Mouse (Mus musculus): Measurements from ENCODE around the gene Gm9945. TPM values are rescaled to one million over a fixed set of nuclear protein-coding genes. Genes with fewer than 3 reads are reported as not detected.
A peak's percentile ranks its signal among the peaks of the same experiment; 100 is the strongest.

Gene Gm9945
- polyA plus RNA-seq (2015; fragmentation: Nextera tagmentation; extraction: Ambion mirVana), result not detected in 2 replicates

GRCm38 (mm10) chr11:53479783-53480301, at the start of gene Gm9945, which contains the start of gene Sowaha:
Gene Gm9945 (plus strand): TSS chr11:53480166.
Gene Sowaha (minus strand): TSS chr11:53480274.
- no peak within 1 kb of the TSS for H3K9ac ChIP-seq (replicated peaks; ENCODE audit: low read depth)
- H3K27me3 ChIP-seq (replicated peaks; ENCODE audit: insufficient read depth, low read length), result peaks cover 40% of the 10 kb centered on the region
- WGBS, result 3% methylated on average over 40 of the region's 40 CpGs

GRCm38 (mm10) chr11:53430300-53430669, 49.7 kb upstream of the Gm9945 start:
- DNase-seq (ENCODE audit: low spot score) (no peak), ATAC-seq (peak; percentile 33)
- Histone ChIP-seq H3K4me2 (replicated peaks; ENCODE audit: low read depth, low read length) (peak overlapping the region; percentile 65), H3K36me3 (ENCODE audit: insufficient read depth, low read length) (no peaks in the 10 kb centered on the region), H3K27ac (ENCODE audit: low read length) (peak overlapping the region; percentile 86), H3K27me3 (replicated peaks; ENCODE audit: insufficient read depth, low read length) (no peaks in the 10 kb centered on the region), H3K9ac (replicated peaks; ENCODE audit: low read depth) (peak overlapping the region; percentile 82), H3K9me3 (ENCODE audit: low read length) (no peaks in the 10 kb centered on the region), H3K4me3 (ENCODE audit: low read depth, low read length) (peak overlapping the region; percentile 71), H3K4me1 (ENCODE audit: insufficient read depth, low read depth, low read length) (0 out of 2 replicates have a peak, but pooled peaks cover 4% of the 10 kb centered on the region)
- under 1% methylated on average over 34 of the region's 34 CpGs for WGBS
- no peak for TF ChIP-seq CTCF (IDR thresholded peaks at IDR 0.05)
- TF ChIP-seq EP300 (IDR thresholded peaks at IDR 0.05), result no peak

More at GRCm38 (mm10) chr11:53479783-53480301, at the start of gene Gm9945, which contains the start of gene Sowaha:
- TF ChIP-seq EP300 (IDR thresholded peaks at IDR 0.05), result no peak
- peak; percentile 38 for TF ChIP-seq CTCF (IDR thresholded peaks at IDR 0.05)
- Histone ChIP-seq H3K9me3 (ENCODE audit: low read length) (no peaks in the 10 kb centered on the region), H3K4me3 (ENCODE audit: low read depth, low read length) (peak within 1 kb of the TSS; percentile 38), H3K27ac (ENCODE audit: low read length) (no peak within 1 kb of the TSS), H3K36me3 (ENCODE audit: insufficient read depth, low read length) (no peaks in the 10 kb centered on the region), H3K4me2 (replicated peaks; ENCODE audit: low read depth, low read length) (peak within 1 kb of the TSS; percentile 69), H3K4me1 (ENCODE audit: insufficient read depth, low read depth, low read length) (no peaks in the 10 kb centered on the region; the same call in 1 of the 2 replicates)
- DNase-seq (ENCODE audit: low spot score) (peak; percentile 64), ATAC-seq (peak; percentile 70)

GRCm38 (mm10) chr11:53430670-53431346, 49.2 kb upstream of the Gm9945 start, which contains the start of the genes Uqcrq and Gdf9:
Gene Uqcrq (minus strand): TSS chr11:53430831.
Gene Gdf9 (plus strand): TSS chr11:53431023.
- no peak for TF ChIP-seq CTCF (IDR thresholded peaks at IDR 0.05)
- peak; percentile 81 for TF ChIP-seq EP300 (IDR thresholded peaks at IDR 0.05)

GRCm38 (mm10) chr11:53431347-53432056, 48.5 kb upstream of the Gm9945 start:
- DNase-seq (ENCODE audit: low spot score) (peak; percentile 65), ATAC-seq (peak; percentile 25)
- Histone ChIP-seq H3K9ac (replicated peaks; ENCODE audit: low read depth) (peak overlapping the region; percentile 19; the same call in 1 of the 2 replicates), H3K4me3 (ENCODE audit: low read depth, low read length) (peak overlapping the region; percentile 71), H3K9me3 (ENCODE audit: low read length) (no peaks in the 10 kb centered on the region), H3K27me3 (replicated peaks; ENCODE audit: insufficient read depth, low read length) (no peaks in the 10 kb centered on the region), H3K36me3 (ENCODE audit: insufficient read depth, low read length) (no peaks in the 10 kb centered on the region), H3K27ac (ENCODE audit: low read length) (peak overlapping the region; percentile 86), H3K4me2 (replicated peaks; ENCODE audit: low read depth, low read length) (peak overlapping the region; percentile 65), H3K4me1 (ENCODE audit: insufficient read depth, low read depth, low read length) (0 out of 2 replicates have a peak, but pooled peaks cover 4% of the 10 kb centered on the region)
- WGBS, result 11% methylated on average over 9 of the region's 9 CpGs
- no peak for TF ChIP-seq CTCF (IDR thresholded peaks at IDR 0.05)
- TF ChIP-seq EP300 (IDR thresholded peaks at IDR 0.05), result 0 out of 2 replicates have a peak, but pooled peaks have one; percentile 5

More at GRCm38 (mm10) chr11:53430670-53431346, 49.2 kb upstream of the Gm9945 start, which contains the start of the genes Uqcrq and Gdf9:
- Histone ChIP-seq H3K4me1 (ENCODE audit: insufficient read depth, low read depth, low read length) (0 out of 2 replicates have a peak, but pooled peaks cover 4% of the 10 kb centered on the region), H3K4me3 (ENCODE audit: low read depth, low read length) (peak within 1 kb of the TSS; percentile 71), H3K4me2 (replicated peaks; ENCODE audit: low read depth, low read length) (peak within 1 kb of the TSS; percentile 65), H3K36me3 (ENCODE audit: insufficient read depth, low read length) (no peaks in the 10 kb centered on the region), H3K27ac (ENCODE audit: low read length) (peak within 1 kb of the TSS; percentile 86), H3K27me3 (replicated peaks; ENCODE audit: insufficient read depth, low read length) (no peaks in the 10 kb centered on the region), H3K9ac (replicated peaks; ENCODE audit: low read depth) (peak within 1 kb of the TSS; percentile 82), H3K9me3 (ENCODE audit: low read length) (no peaks in the 10 kb centered on the region)
- 1% methylated on average over 43 of the region's 44 CpGs for WGBS
- ATAC-seq (peak; percentile 95), DNase-seq (ENCODE audit: low spot score) (peak; percentile 100)

DNA sequence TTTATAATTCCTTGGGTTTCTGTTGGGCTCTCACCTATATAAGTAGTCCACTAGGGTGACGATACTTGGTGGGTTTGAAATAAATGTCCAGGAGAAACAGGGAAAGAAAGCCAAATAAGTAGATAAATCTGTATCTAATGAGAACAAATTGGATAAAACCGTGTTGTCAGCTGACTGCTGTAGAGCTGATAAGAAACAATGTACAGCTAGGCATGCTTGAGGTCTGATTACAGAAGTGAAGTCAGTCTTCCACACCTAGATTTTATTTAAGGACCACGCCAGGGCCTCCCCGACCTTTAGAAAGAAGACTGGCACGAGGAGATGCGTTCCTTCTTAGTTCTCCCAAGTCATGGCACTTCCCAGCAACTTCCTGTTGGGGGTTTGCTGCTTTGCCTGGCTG, 46.9 kb upstream of the Gm9945 start:
- Histone ChIP-seq H3K9ac (replicated peaks; ENCODE audit: low read depth) (no peak overlapping the region), H3K4me2 (replicated peaks; ENCODE audit: low read depth, low read length) (no peak overlapping the region), H3K4me1 (ENCODE audit: insufficient read depth, low read depth, low read length) (0 out of 2 replicates have a peak, but pooled peaks cover 4% of the 10 kb centered on the region), H3K27ac (ENCODE audit: low read length) (no peak overlapping the region), H3K27me3 (replicated peaks; ENCODE audit: insufficient read depth, low read length) (no peaks in the 10 kb centered on the region), H3K9me3 (ENCODE audit: low read length) (no peaks in the 10 kb centered on the region), H3K36me3 (ENCODE audit: insufficient read depth, low read length) (no peaks in the 10 kb centered on the region), H3K4me3 (ENCODE audit: low read depth, low read length) (no peak overlapping the region)
- ATAC-seq (no peak), DNase-seq (ENCODE audit: low spot score) (no peak)
- TF ChIP-seq CTCF (IDR thresholded peaks at IDR 0.05) (no peak), EP300 (IDR thresholded peaks at IDR 0.05) (no peak)
- 52% methylated on average over 6 of the region's 6 CpGs for WGBS

- H3K36me3 ChIP-seq (ENCODE audit: insufficient read depth, low read length), result no peaks in the 10 kb centered on the region
- H3K27ac ChIP-seq (ENCODE audit: low read length), result no peak overlapping the region
- no peak overlapping the region for H3K4me2 ChIP-seq (replicated peaks; ENCODE audit: low read depth, low read length)
- ATAC-seq (no peak), DNase-seq (ENCODE audit: low spot score) (no peak)
- H3K4me3 ChIP-seq (ENCODE audit: low read depth, low read length), result no peak overlapping the region
- H3K27me3 ChIP-seq (replicated peaks; ENCODE audit: insufficient read depth, low read length), result no peaks in the 10 kb centered on the region
- TF ChIP-seq EP300 (IDR thresholded peaks at IDR 0.05), result no peak
- no peak for TF ChIP-seq CTCF (IDR thresholded peaks at IDR 0.05)
- no peaks in the 10 kb centered on the region for H3K9me3 ChIP-seq (ENCODE audit: low read length)
- no peak overlapping the region for H3K9ac ChIP-seq (replicated peaks; ENCODE audit: low read depth)
- 0 out of 2 replicates have a peak, but pooled peaks cover 4% of the 10 kb centered on the region for H3K4me1 ChIP-seq (ENCODE audit: insufficient read depth, low read depth, low read length)
- 77% methylated on average over 8 of the region's 8 CpGs for WGBS
Measured at GRCm38 (mm10) chr11:53435504-53435903, 44.5 kb upstream of the Gm9945 start.

All from lung, postnatal 0 days (tissue).